Mouse (Mus musculus) left cerebral cortex, adult 11 months (tissue): Measurements from ENCODE around the gene Ndrg2.
"Not testable (repeated sequence)": the region's sequence is repeated elsewhere in the genome, so short reads cannot be mapped to it uniquely, and the experiment has no call there.

Source experiments
- DNase-seq: peaks from one replicate; pipeline ENCODE4 v3.0.0; 2022; ENCODE audit warnings: low spot score

Gene Ndrg2

DNA sequence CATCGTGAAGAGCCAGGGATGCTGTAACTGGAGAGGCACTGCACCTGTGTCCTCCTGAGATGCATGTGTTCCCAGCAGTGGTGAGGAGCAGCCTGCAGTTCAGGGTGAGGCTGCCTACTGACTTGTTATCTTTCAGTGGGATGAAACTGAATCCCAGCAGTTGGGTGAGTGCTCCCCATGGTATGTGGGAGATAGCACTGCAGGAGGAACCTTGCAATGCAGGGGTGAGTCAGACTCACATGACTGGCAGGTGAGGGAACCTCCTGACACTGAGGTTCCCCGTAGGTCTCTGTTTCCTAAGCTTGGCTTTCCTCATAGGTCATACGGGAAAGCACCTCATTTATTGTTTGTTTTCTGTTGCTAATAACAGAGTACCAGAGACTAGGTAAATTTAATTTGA is 36.4 kb downstream of the Ndrg2 start:
- no peak for DNase-seq

DNA sequence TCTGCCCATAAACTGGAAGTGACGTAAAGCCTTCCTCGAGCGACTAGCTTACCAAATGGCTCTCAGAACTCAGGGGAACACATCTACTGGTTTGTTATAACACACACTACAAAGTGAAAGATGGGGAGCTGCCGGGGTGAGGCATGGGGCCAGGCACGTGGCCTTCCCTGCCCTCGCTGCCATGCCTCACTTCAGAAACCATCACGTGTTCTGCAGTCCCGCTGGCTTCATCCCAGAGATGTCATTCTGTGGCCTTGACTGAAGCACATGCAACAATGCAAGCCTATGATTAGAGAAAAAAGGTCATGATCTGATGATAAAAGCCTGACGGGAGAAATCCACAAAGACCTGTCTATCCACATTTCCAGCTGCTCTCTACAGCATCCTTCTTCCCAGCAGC is 42.2 kb downstream of the Ndrg2 start:
- no peak for DNase-seq

DNA sequence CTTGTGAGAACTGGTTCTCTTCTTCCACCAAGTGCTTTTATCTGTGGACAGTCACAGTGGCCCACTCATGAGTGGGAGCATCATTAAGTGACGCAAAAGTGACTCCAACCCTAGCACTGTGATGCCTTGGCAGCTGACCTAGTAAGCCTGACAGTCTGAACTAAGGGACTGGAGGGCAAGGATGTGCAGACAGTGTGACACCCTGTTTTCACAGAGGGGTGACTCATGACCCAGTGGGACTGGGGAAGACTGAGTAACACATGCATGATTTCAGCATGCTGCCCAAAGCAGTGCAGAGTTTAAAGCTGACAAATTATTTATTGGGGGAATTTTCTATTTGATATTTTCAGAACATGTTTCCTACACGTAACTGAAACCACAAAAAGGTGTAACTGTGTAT is 43.2 kb downstream of the Ndrg2 start:
- no peak for DNase-seq

DNA sequence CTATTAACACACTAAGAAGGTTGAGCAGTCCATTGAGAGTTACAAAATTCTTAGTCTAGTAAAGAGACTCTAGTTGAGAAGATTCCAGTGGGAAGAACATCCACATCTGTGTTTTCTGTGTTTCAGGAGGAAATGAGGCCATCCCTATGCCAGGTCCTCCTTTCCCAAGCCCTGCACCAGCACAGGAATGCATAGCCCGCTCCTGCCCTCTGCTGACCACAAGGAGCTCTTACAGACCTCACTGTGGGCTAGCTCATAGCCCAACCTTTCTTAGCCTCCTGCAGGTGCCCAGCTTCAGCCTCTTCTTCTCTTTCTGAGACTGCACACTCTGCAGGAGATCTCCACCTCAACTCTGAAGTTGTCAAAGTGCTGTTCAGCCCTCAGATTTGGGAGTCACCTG is 50.4 kb downstream of the Ndrg2 start:
- DNase-seq = not testable (repeated sequence)

DNA sequence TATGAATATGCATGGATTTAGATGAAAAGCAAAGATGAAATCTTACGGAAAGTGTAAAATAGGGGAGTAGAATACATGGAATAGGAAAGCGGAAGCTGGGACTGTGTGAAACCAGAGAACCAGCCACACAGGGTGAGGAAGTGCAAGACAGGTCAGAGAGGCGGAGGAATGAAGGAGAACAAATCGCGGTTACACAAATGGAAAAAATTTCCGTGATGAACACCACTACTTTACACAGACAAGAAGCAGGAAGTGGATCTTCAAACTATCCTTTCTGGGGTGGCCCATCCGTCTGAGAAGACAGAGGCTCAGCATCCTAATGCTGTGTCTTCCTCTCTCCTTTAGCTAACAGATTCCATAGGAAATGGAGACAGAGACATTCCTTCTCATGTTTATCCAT is 58.7 kb downstream of the Ndrg2 start:
- not testable (repeated sequence) for DNase-seq
